Mouse (Mus musculus): ENCODE results near the gene Parp3. TPM values are rescaled to one million over a fixed set of nuclear protein-coding genes. Genes with fewer than 3 reads are reported as not detected.

Parp3 gene
- polyA plus RNA-seq, 1 experiment: 46.8 TPM

DNA sequence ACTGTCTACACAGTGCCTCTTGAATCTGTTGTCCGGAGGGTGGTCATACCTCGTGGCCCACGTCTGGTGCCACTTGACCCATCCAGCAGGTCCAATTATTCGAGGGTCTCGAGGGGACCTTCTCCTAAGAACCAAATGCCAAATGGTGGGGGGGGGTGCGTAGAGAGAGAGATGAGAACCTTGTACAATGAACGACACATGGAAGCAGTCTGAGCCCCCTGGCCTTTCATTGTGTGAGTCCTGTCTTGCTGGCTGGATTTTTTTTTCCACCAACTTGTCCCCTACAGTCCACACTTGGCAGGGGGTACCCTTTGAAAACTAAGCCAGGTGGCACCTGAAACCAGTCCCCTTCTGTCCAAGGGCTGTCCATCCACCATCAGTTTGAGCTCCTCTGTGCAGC lies 9.0 kb downstream of the Parp3 start:
- H3K4me1 ChIP-seq (ENCODE audit: control insufficient read depth, insufficient read depth, insufficient read length, low read length): no peaks in the 10 kb centered on the region; the same call in 1 of the 2 replicates

GRCm38 (mm10) chr9:106466721-106467120 lies 10.0 kb downstream of the Parp3 start:
- H3K27ac ChIP-seq (replicated peaks; ENCODE audit: low read depth, low read length): no peak overlapping the region
- H3K4me1 ChIP-seq (ENCODE audit: control insufficient read depth, insufficient read depth, insufficient read length, low read length): no peaks in the 10 kb centered on the region; the same call in 1 of the 2 replicates

More for the DNA sequence above, 9.0 kb downstream of the Parp3 start:
- no peak overlapping the region for H3K27ac ChIP-seq (replicated peaks; ENCODE audit: low read depth, low read length)
- no peak overlapping the region for H3K4me3 ChIP-seq (ENCODE audit: insufficient read depth, low read depth, low read length)

DNA sequence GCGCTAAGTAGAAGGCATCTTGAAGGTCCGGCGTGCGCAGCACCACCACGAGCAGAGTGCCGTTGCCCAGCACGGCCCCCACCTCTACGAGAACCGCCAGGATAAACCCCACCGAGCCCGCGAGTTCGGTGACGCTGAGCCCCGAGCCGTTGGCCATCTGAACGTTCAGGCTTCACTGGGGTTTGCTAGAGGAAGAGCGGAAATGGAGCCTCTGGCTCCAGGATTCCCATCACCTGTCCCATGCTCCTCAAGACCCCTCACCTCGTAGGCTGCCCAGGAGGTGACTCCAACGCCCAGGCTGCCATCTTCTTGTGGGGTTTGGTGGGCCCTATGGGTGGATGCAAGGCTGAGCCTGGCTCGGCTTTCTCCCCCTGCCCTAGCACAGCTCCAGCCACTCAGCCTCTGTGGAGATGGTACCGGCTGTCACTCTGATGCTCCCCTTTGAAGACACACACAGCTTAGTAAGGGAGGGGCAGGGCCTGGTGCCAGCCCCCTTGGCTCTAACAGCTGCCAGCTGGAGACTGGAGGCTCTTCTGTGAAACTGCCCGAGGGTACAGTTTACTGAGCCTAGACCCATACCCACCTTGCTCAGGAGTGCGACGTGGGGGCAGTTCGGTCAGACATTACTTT lies 11.1 kb downstream of the Parp3 start, which contains the start of gene Gpr62:
Gpr62 (minus strand) TSS at position 368 of the 630 bp plus-strand sequence.
- H3K27ac ChIP-seq (replicated peaks; ENCODE audit: low read depth, low read length): no peak within 1 kb of the TSS
- H3K4me1 ChIP-seq (ENCODE audit: control insufficient read depth, insufficient read depth, insufficient read length, low read length): no peaks in the 10 kb centered on the region; the same call in 1 of the 2 replicates

More at GRCm38 (mm10) chr9:106466721-106467120, 10.0 kb downstream of the Parp3 start:
- H3K4me3 ChIP-seq (ENCODE audit: insufficient read depth, low read depth, low read length): no peak overlapping the region

DNA sequence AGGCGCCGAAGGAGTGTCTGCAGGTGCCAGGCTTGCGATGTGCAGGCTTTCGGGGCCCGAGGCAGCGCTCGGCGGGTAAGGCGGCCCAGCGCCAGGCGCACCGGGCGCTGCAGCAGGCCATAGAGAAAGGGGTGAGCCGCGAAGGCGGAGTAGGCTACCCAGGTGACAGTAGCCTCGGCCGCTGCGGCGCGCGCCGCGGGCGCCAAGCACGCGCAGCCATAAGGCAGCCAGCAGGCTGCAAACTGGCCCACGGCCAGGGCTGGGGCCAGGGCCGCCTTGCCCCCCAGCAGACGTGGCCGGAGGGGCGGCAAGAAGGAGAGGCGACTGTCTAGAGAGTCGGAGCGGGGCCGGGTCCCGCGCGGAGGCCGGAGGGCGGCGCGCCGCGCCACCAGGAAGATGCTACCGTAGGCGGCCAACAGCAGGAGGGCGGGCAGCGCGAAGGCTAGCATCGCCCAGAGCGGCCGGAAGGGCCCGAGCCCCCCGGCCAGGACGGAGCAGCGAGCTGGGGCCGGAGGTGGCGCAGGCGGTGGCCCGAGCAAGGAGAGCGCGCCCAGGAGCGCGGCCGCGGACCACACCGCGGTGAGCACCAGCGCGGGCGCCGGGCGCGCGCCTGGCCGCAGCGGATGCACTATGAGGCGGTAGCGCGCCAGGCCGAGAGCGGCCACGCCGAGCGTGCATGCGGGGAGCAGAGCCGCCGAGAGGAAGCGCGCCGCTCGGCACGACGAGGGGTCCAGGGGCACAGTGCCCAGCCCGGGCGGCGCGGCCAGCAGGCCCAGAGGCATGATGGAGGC lies 11.8 kb downstream of the Parp3 start:
- Histone ChIP-seq H3K4me1 (ENCODE audit: control insufficient read depth, insufficient read depth, insufficient read length, low read length) (no peaks in the 10 kb centered on the region; the same call in 1 of the 2 replicates), H3K4me3 (ENCODE audit: insufficient read depth, low read depth, low read length) (peak overlapping the region; percentile 75), H3K27ac (replicated peaks; ENCODE audit: low read depth, low read length) (no peak overlapping the region)

More for the DNA sequence above, 11.1 kb downstream of the Parp3 start, which contains the start of gene Gpr62:
- H3K4me3 ChIP-seq (ENCODE audit: insufficient read depth, low read depth, low read length): peak within 1 kb of the TSS; percentile 75

DNA sequence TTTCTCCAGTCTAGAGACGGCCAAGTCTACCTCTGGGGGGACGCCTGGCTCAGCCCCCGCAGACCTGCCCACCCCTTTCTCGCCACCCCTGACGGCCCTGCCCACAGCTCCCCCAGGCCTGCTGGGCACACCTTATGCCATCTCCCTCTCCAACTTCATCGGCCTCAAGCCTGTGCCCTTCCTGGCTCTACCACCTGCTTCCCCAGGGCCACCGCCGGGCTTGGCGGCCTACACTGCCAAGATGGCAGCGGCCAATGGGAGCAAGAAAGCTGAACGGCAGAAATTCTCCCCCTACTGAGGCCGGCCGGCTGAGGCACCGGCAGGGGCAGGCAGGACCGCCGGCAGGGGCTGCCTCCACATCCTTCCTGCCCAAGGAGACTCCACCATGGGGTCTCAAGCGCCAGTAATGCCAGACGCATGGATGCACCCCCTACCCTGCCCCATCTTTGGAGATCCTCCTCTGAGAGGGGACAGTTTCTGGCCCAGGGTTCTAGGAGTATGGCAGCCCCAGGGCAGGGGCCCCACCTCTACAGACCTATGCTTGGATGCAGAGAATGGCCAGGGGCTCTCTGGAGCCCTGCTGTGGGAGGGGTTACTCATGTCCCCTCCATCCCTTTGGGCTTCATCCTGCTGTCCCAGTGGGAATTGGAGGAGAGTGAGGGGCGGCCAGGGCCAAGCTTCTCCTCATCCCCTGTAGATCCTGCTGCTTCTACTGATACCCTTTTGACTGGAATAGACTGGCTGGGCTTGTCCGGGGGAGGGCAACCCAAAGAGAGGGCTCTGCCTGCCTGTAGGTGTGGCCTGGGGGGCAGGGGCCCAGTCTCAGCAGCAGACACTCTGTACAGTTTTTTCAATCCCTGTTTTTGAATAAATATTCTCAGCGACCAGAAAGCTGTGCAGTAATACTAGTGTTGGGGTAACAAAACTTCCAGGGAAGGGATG lies 13.4 kb downstream of the Parp3 start:
- Histone ChIP-seq H3K27ac (replicated peaks; ENCODE audit: low read depth, low read length) (no peak overlapping the region), H3K4me3 (ENCODE audit: insufficient read depth, low read depth, low read length) (no peak overlapping the region), H3K4me1 (ENCODE audit: control insufficient read depth, insufficient read depth, insufficient read length, low read length) (no peaks in the 10 kb centered on the region)

GRCm38 (mm10) chr9:106462430-106462800 lies 14.3 kb downstream of the Parp3 start:
- no peaks in the 10 kb centered on the region for H3K4me1 ChIP-seq (ENCODE audit: control insufficient read depth, insufficient read depth, insufficient read length, low read length)
- no peak overlapping the region for H3K27ac ChIP-seq (replicated peaks; ENCODE audit: low read depth, low read length)
- H3K4me3 ChIP-seq (ENCODE audit: insufficient read depth, low read depth, low read length): no peak overlapping the region

- no peaks in the 10 kb centered on the region for H3K4me1 ChIP-seq (ENCODE audit: control insufficient read depth, insufficient read depth, insufficient read length, low read length)
- no peak overlapping the region for H3K27ac ChIP-seq (replicated peaks; ENCODE audit: low read depth, low read length)
- no peak overlapping the region for H3K4me3 ChIP-seq (ENCODE audit: insufficient read depth, low read depth, low read length)
Observed at GRCm38 (mm10) chr9:106461641-106462429, 14.9 kb downstream of the Parp3 start.

- no peaks in the 10 kb centered on the region for H3K4me1 ChIP-seq (ENCODE audit: control insufficient read depth, insufficient read depth, insufficient read length, low read length)
- no peak overlapping the region for H3K27ac ChIP-seq (replicated peaks; ENCODE audit: low read depth, low read length)
- no peak overlapping the region for H3K4me3 ChIP-seq (ENCODE audit: insufficient read depth, low read depth, low read length)
Observed at GRCm38 (mm10) chr9:106461026-106461415, 15.7 kb downstream of the Parp3 start.

- Histone ChIP-seq H3K27ac (replicated peaks; ENCODE audit: low read depth, low read length) (no peak overlapping the region), H3K4me1 (ENCODE audit: control insufficient read depth, insufficient read depth, insufficient read length, low read length) (no peaks in the 10 kb centered on the region), H3K4me3 (ENCODE audit: insufficient read depth, low read depth, low read length) (no peak overlapping the region)
Observed at GRCm38 (mm10) chr9:106460401-106461025, 16.2 kb downstream of the Parp3 start.

DNA sequence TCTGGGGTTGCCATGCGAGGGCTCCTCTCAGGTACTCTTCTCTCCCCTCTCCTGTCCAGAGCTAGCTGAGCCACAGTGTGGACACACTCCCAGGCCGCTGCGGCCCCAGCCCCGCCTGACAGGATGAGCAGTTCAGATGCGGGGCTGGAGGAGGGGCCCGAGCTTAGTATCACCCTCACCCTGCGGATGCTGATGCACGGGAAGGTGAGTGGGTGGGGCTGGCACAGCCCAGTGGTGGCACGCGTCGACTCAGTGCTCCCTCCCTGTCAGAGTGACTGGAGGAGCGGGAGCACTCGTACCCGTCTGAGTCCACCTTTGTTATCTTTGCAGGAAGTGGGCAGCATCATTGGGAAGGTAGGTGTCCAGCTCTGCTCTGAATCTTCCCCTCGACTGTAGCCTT lies 16.8 kb downstream of the Parp3 start:
- H3K4me3 ChIP-seq (ENCODE audit: insufficient read depth, low read depth, low read length): no peak overlapping the region
- H3K4me1 ChIP-seq (ENCODE audit: control insufficient read depth, insufficient read depth, insufficient read length, low read length): no peaks in the 10 kb centered on the region
- H3K27ac ChIP-seq (replicated peaks; ENCODE audit: low read depth, low read length): no peak overlapping the region

DNA sequence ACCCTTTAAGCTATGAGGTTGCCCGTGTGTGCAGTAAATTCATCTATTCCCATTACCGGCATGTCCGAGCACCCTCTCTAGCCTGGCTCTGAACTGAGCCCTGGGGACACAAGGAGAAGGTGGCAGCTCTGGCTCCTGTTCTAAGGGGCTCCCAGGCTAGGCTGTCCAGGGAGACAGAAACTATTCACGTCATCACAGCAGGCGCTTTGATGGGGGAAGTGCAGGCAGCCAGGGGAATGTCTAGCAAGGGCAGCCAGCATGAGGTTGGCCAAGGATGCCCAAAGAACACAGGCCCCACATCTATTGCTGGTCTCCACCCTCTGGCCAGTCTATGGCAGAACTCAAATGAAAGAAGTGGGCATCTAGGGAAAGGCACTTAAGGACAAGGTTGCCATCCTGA lies 18.8 kb downstream of the Parp3 start:
- no peak overlapping the region for H3K27ac ChIP-seq (replicated peaks; ENCODE audit: low read depth, low read length)

GRCm38 (mm10) chr9:106457163-106457559 lies 19.6 kb downstream of the Parp3 start:
- Histone ChIP-seq H3K4me1 (ENCODE audit: control insufficient read depth, insufficient read depth, insufficient read length, low read length) (no peaks in the 10 kb centered on the region), H3K4me3 (ENCODE audit: insufficient read depth, low read depth, low read length) (no peak overlapping the region), H3K27ac (replicated peaks; ENCODE audit: low read depth, low read length) (no peak overlapping the region)

More for the DNA sequence above, 18.8 kb downstream of the Parp3 start:
- no peak overlapping the region for H3K4me3 ChIP-seq (ENCODE audit: insufficient read depth, low read depth, low read length)
- no peaks in the 10 kb centered on the region for H3K4me1 ChIP-seq (ENCODE audit: control insufficient read depth, insufficient read depth, insufficient read length, low read length)

- H3K4me3 ChIP-seq (ENCODE audit: insufficient read depth, low read depth, low read length): no peak overlapping the region
- no peaks in the 10 kb centered on the region for H3K4me1 ChIP-seq (ENCODE audit: control insufficient read depth, insufficient read depth, insufficient read length, low read length)
- no peak overlapping the region for H3K27ac ChIP-seq (replicated peaks; ENCODE audit: low read depth, low read length)
Observed at GRCm38 (mm10) chr9:106456325-106457162, 20.2 kb downstream of the Parp3 start.
